In the genomic region with DNA sequence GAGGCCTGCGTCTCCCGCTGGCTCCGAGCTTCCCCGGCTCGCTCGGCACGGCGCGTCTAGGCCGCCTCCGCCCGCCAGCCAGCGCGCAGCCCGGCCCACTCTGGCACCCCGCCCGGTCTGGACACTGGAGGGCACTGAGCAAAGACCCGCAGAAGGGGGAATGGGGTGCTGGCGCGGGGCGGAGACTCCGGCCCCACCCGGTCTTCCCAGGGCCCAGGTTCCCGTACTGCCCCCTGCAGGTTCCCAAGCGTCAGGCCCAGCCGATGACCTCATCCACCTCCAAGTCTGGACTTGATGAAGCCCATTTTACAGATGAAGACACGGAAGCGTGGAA, we compare ENCODE assay signal across 8 mouse cellular contexts. TPM values are rescaled to one million over a fixed set of nuclear protein-coding genes. Genes with fewer than 3 reads are reported as not detected.
DNase-seq lines count a peak whose midpoint lies in the region; ATAC-seq and TF ChIP-seq lines count a peak whose summit lies in the region.

No protein-coding gene starts in this region.

- no peak for TF ChIP-seq POLR2A in ES-Bruce4 (IDR thresholded peaks at IDR 0.05; ENCODE audit: insufficient read depth, low read length)

- H3K4me2 ChIP-seq in forebrain, embryonic 13.5 days: peak overlapping the region; percentile 72
- H3K4me2 ChIP-seq in liver, postnatal 0 days (ENCODE audit: low read depth, low read length): peak overlapping the region; percentile 94
- H3K4me2 ChIP-seq in neural tube, embryonic 14.5 days (ENCODE audit: low read depth, low read length): peak overlapping the region; percentile 52

- WGBS in forebrain, embryonic 13.5 days: 8% methylated on average over 16 of the region's 28 CpGs
- WGBS in liver, postnatal 0 days (ENCODE audit: insufficient replicate concordance): 3% methylated on average over 23 of the region's 28 CpGs
- WGBS in neural tube, embryonic 14.5 days: 5% methylated on average over 28 of the region's 28 CpGs

- H3K27me3 ChIP-seq in ES-Bruce4 (ENCODE audit: control insufficient read depth, insufficient read depth, low read length, poor library complexity, severe bottlenecking): no peaks in the 10 kb centered on the region
- H3K27me3 ChIP-seq in forebrain, embryonic 13.5 days: no peaks in the 10 kb centered on the region
- no peaks in the 10 kb centered on the region for H3K27me3 ChIP-seq in liver, postnatal 0 days (ENCODE audit: insufficient read depth, low read length)
- H3K27me3 ChIP-seq in neural tube, embryonic 14.5 days (ENCODE audit: control insufficient read depth, insufficient read depth, low read length): no peaks in the 10 kb centered on the region

- DNase-seq in cerebellum, adult 11 months: peak; percentile 82
- DNase-seq in heart, postnatal 14 days: peak; percentile 93 to 94
- DNase-seq in layer of hippocampus, adult 11-12 months (ENCODE audit: low spot score): peak; percentile 86
- peak; percentile 91 for DNase-seq in liver, postnatal 0 days
- DNase-seq in testis, postnatal 10 days (ENCODE audit: low spot score): peak; percentile 97

- H3K9me3 ChIP-seq in ES-Bruce4 (replicated peaks; ENCODE audit: control insufficient read depth, insufficient read depth, low read length, poor library complexity, severe bottlenecking): no peaks in the 10 kb centered on the region
- H3K9me3 ChIP-seq in forebrain, embryonic 13.5 days (replicated peaks): peaks cover 7% of the 10 kb centered on the region; the same call in 1 of the 2 replicates
- no peaks in the 10 kb centered on the region for H3K9me3 ChIP-seq in liver, postnatal 0 days (ENCODE audit: low read length)
- H3K9me3 ChIP-seq in neural tube, embryonic 14.5 days (ENCODE audit: control insufficient read depth, low read length): no peaks in the 10 kb centered on the region

- peak overlapping the region; percentile 57 for H3K4me3 ChIP-seq in ES-Bruce4 (ENCODE audit: low read depth, low read length)
- H3K4me3 ChIP-seq in forebrain, embryonic 13.5 days: peak overlapping the region; percentile 38
- H3K4me3 ChIP-seq in liver, postnatal 0 days (ENCODE audit: low read depth, low read length): peak overlapping the region; percentile 63
- H3K4me3 ChIP-seq in neural tube, embryonic 14.5 days (ENCODE audit: low read depth, low read length): peak overlapping the region; percentile 26

- H3K4me1 ChIP-seq in ES-Bruce4 (ENCODE audit: control insufficient read depth, insufficient read depth, low read length): no peaks in the 10 kb centered on the region
- H3K4me1 ChIP-seq in forebrain, embryonic 13.5 days: peaks cover 22% of the 10 kb centered on the region
- H3K4me1 ChIP-seq in liver, postnatal 0 days (ENCODE audit: insufficient read depth): peaks cover 14% of the 10 kb centered on the region
- peaks cover 4% of the 10 kb centered on the region; the same call in 1 of the 2 replicates for H3K4me1 ChIP-seq in neural tube, embryonic 14.5 days (ENCODE audit: control insufficient read depth, insufficient read depth, low read length)

- peak overlapping the region; percentile 77 for H3K9ac ChIP-seq in ES-Bruce4 (ENCODE audit: low read depth, poor library complexity, severe bottlenecking)
- peak overlapping the region; percentile 70 for H3K9ac ChIP-seq in forebrain, embryonic 13.5 days
- H3K9ac ChIP-seq in liver, postnatal 0 days (replicated peaks): peak overlapping the region; percentile 86
- H3K9ac ChIP-seq in neural tube, embryonic 14.5 days (replicated peaks; ENCODE audit: low read depth, low read length): peak overlapping the region; percentile 61

- no peaks in the 10 kb centered on the region for H3K36me3 ChIP-seq in ES-Bruce4 (ENCODE audit: control insufficient read depth, insufficient read depth, low read length, poor library complexity, severe bottlenecking)
- no peaks in the 10 kb centered on the region for H3K36me3 ChIP-seq in forebrain, embryonic 13.5 days (ENCODE audit: poor library complexity, severe bottlenecking)
- peaks cover 6% of the 10 kb centered on the region; the same call in 1 of the 2 replicates for H3K36me3 ChIP-seq in liver, postnatal 0 days (replicated peaks; ENCODE audit: insufficient read depth, low read length)
- 0 out of 2 replicates have a peak, but pooled peaks cover under 1% of the 10 kb centered on the region for H3K36me3 ChIP-seq in neural tube, embryonic 14.5 days (ENCODE audit: control insufficient read depth, insufficient read depth, low read length)

- H3K27ac ChIP-seq in ES-Bruce4 (ENCODE audit: insufficient read depth, low read length): no peak overlapping the region
- H3K27ac ChIP-seq in forebrain, embryonic 13.5 days: peak overlapping the region; percentile 70; the same call in 1 of the 2 replicates
- peak overlapping the region; percentile 93 for H3K27ac ChIP-seq in liver, postnatal 0 days (ENCODE audit: low read depth)
- peak overlapping the region; percentile 70 for H3K27ac ChIP-seq in neural tube, embryonic 14.5 days (ENCODE audit: low read depth, low read length)

- TF ChIP-seq CTCF in ES-Bruce4 (IDR thresholded peaks at IDR 0.05; ENCODE audit: low read depth, low read length): peak; percentile 64
- peak; percentile 78 for TF ChIP-seq CTCF in liver, postnatal 0 days (IDR thresholded peaks at IDR 0.05; ENCODE audit: low read depth)

- no peak for TF ChIP-seq EP300 in ES-Bruce4 (IDR thresholded peaks at IDR 0.05; ENCODE audit: insufficient read depth, low read depth, low read length)
- no peak for TF ChIP-seq EP300 in liver, postnatal 0 days (IDR thresholded peaks at IDR 0.05; ENCODE audit: low read depth)

- intact Hi-C loops in heart, postnatal 14 days (cut with DNase I): no loop called here

- ATAC-seq in forebrain, embryonic 13.5 days: peak; percentile 84
- peak; percentile 90 for ATAC-seq in liver, postnatal 0 days
- ATAC-seq in neural tube, embryonic 14.5 days (ENCODE audit: low read depth): peak; percentile 85

RNA-seq across cellular contexts. Expression of a gene that starts 0.4 kb away (rescaled TPM):
- 1.6 and 2.3 TPM in 2 replicates for polyA plus RNA-seq in ES-Bruce4 (2011; ENCODE audit: insufficient read depth, insufficient read length, low read depth, missing spikeins)
- 4.4 and 4.5 TPM in 2 replicates for polyA plus RNA-seq in forebrain, embryonic 13.5 days (2015; fragmentation: Nextera tagmentation; extraction: Ambion mirVana)
- total RNA-seq in heart, postnatal 14 days (2021): 10 to 100 TPM; 17.3 TPM
- 4.6 and 5.6 TPM in 2 replicates for polyA plus RNA-seq in liver, postnatal 0 days (2015; fragmentation: Nextera tagmentation; extraction: Ambion mirVana)
- 3.7 and 4.5 TPM in 2 replicates for polyA plus RNA-seq in neural tube, embryonic 14.5 days (2014; fragmentation: Nextera tagmentation; extraction: Ambion mirVana)

RNA-seq across cellular contexts. Expression of a gene that starts 16.7 kb away (rescaled TPM):
- polyA plus RNA-seq in ES-Bruce4 (2011; ENCODE audit: insufficient read depth, insufficient read length, low read depth, missing spikeins): not detected in 2 replicates
- 0.39 and 0.40 TPM in 2 replicates for polyA plus RNA-seq in forebrain, embryonic 13.5 days (2015; fragmentation: Nextera tagmentation; extraction: Ambion mirVana)
- 1 to 10 TPM; 2.0 to 2.8 TPM for total RNA-seq in heart, postnatal 14 days (2021)
- 0.08 TPM in 1 of 2 replicates, not detected in the other for polyA plus RNA-seq in liver, postnatal 0 days (2015; fragmentation: Nextera tagmentation; extraction: Ambion mirVana)
- 0.12 and 0.23 TPM in 2 replicates for polyA plus RNA-seq in neural tube, embryonic 14.5 days (2014; fragmentation: Nextera tagmentation; extraction: Ambion mirVana)

RNA-seq across cellular contexts. Expression of a gene that starts 20.4 kb away (rescaled TPM):
- polyA plus RNA-seq in ES-Bruce4 (2011; ENCODE audit: insufficient read depth, insufficient read length, low read depth, missing spikeins): 0.62 and 1.3 TPM in 2 replicates
- 9.2 and 10.9 TPM in 2 replicates for polyA plus RNA-seq in forebrain, embryonic 13.5 days (2015; fragmentation: Nextera tagmentation; extraction: Ambion mirVana)
- under 1 TPM; 0.72 to 0.73 TPM for total RNA-seq in heart, postnatal 14 days (2021)
- polyA plus RNA-seq in liver, postnatal 0 days (2015; fragmentation: Nextera tagmentation; extraction: Ambion mirVana): 4.2 TPM in 2 replicates
- polyA plus RNA-seq in neural tube, embryonic 14.5 days (2014; fragmentation: Nextera tagmentation; extraction: Ambion mirVana): 21.4 and 25.0 TPM in 2 replicates

RNA-seq across cellular contexts. Expression of a gene that starts 27.5 kb away (rescaled TPM):
- not detected in 2 replicates for polyA plus RNA-seq in ES-Bruce4 (2011; ENCODE audit: insufficient read depth, insufficient read length, low read depth, missing spikeins)
- not detected in 2 replicates for polyA plus RNA-seq in forebrain, embryonic 13.5 days (2015; fragmentation: Nextera tagmentation; extraction: Ambion mirVana)
- total RNA-seq in heart, postnatal 14 days (2021): 1 to 10 TPM in 1 of 2 experiments, not detected in 1; 1.1 TPM
- polyA plus RNA-seq in liver, postnatal 0 days (2015; fragmentation: Nextera tagmentation; extraction: Ambion mirVana): not detected in 2 replicates
- polyA plus RNA-seq in neural tube, embryonic 14.5 days (2014; fragmentation: Nextera tagmentation; extraction: Ambion mirVana): not detected in 2 replicates

RNA-seq across cellular contexts. Expression of a gene that starts 34.1 kb away (rescaled TPM):
- 58.8 and 62.0 TPM in 2 replicates for polyA plus RNA-seq in ES-Bruce4 (2011; ENCODE audit: insufficient read depth, insufficient read length, low read depth, missing spikeins)
- 25.2 and 26.4 TPM in 2 replicates for polyA plus RNA-seq in forebrain, embryonic 13.5 days (2015; fragmentation: Nextera tagmentation; extraction: Ambion mirVana)
- 10 to 100 TPM; 26.4 to 31.2 TPM for total RNA-seq in heart, postnatal 14 days (2021)
- 3.1 and 4.0 TPM in 2 replicates for polyA plus RNA-seq in liver, postnatal 0 days (2015; fragmentation: Nextera tagmentation; extraction: Ambion mirVana)
- polyA plus RNA-seq in neural tube, embryonic 14.5 days (2014; fragmentation: Nextera tagmentation; extraction: Ambion mirVana): 19.7 and 22.6 TPM in 2 replicates
